Mouse (Mus musculus): ENCODE results near the gene Grap.

GRCm38 (mm10) chr11:61698852-61699251 lies 45.8 kb downstream of the Grap start:
- TF ChIP-seq CTCF (IDR thresholded peaks at IDR 0.05; ENCODE audit: extremely low read depth, insufficient read length, insufficient replicate concordance, low read depth, low read length) (no peak), POLR2A (IDR thresholded peaks at IDR 0.05; ENCODE audit: low read depth, low read length) (no peak)
